Mouse (Mus musculus) brain, embryonic 14.5 days (tissue): Measurements from ENCODE around the gene Med24.

Experiments
- CTCF ChIP-seq: fragments of 200-500 bp; IDR thresholded peaks from 2 replicates; pipeline ENCODE4 v1.5.1; 2012; ENCODE audit warnings: inconsistent platforms, mild to moderate bottlenecking, moderate library complexity, borderline replicate concordance; ENCODE audit not compliant: insufficient read depth, insufficient read length; ENCODE audit errors: extremely low read depth
- POLR2A ChIP-seq: fragments of 200-500 bp; IDR thresholded peaks from 2 replicates; pipeline ENCODE4 v1.6.1; 2012; ENCODE audit warnings: mild to moderate bottlenecking, inconsistent platforms, borderline replicate concordance; ENCODE audit not compliant: poor library complexity, insufficient read depth, insufficient read length, severe bottlenecking; ENCODE audit errors: extremely low read depth

GRCm38 (mm10) chr11:98766816-98767215 is 37.6 kb upstream of the Med24 start:
- TF ChIP-seq CTCF: no peak
- no peak for TF ChIP-seq POLR2A
